Mouse (Mus musculus): Measurements from ENCODE around the gene Pnkd. TPM values are rescaled to one million over a fixed set of nuclear protein-coding genes. Genes with fewer than 3 reads are reported as not detected.

Gene Pnkd
- 75.0 and 85.3 TPM in 2 replicates for polyA plus RNA-seq (2016; fragmentation: Nextera tagmentation; extraction: Ambion mirVana)

- under 1% methylated on average over 56 of the region's 56 CpGs for WGBS
- H3K9ac ChIP-seq (replicated peaks): peak within 1 kb of the TSS; percentile 75
- peak within 1 kb of the TSS; percentile 52; the same call in 1 of the 2 replicates for H3K27ac ChIP-seq (replicated peaks)
- H3K36me3 ChIP-seq: peaks cover 44% of the 10 kb centered on the region
- peak; percentile 97 for ATAC-seq (ENCODE audit: low FRiP score, low read depth)
- H3K9me3 ChIP-seq: no peaks in the 10 kb centered on the region
- no peaks in the 10 kb centered on the region for H3K27me3 ChIP-seq
- peak within 1 kb of the TSS; percentile 85 for H3K4me2 ChIP-seq (replicated peaks)
- peaks cover 23% of the 10 kb centered on the region for H3K4me1 ChIP-seq
- H3K4me3 ChIP-seq: peak within 1 kb of the TSS; percentile 79
These were observed at the start of gene Pnkd, which contains the start of gene Aamp for GRCm38 (mm10) chr1:74284543-74285160. Pnkd (plus strand) TSS chr1:74284930. Aamp (minus strand) TSS chr1:74284738.

- 1% methylated on average over 50 of the region's 55 CpGs for WGBS
- peak; percentile 93 for ATAC-seq (ENCODE audit: low FRiP score, low read depth)
These were observed 48.7 kb upstream of the Pnkd start, which contains the start of gene Arpc2 for GRCm38 (mm10) chr1:74235938-74236589. Arpc2 (plus strand) TSS chr1:74236084.

GRCm38 (mm10) chr1:74236590-74237317, 48.0 kb upstream of the Pnkd start:
- H3K4me1 ChIP-seq: peaks cover 36% of the 10 kb centered on the region
- peaks cover 7% of the 10 kb centered on the region; the same call in 1 of the 2 replicates for H3K27me3 ChIP-seq
- WGBS: 1% methylated on average over 54 of the region's 57 CpGs
- H3K9ac ChIP-seq (replicated peaks): peak overlapping the region; percentile 96
- H3K4me3 ChIP-seq: peak overlapping the region; percentile 99
- ATAC-seq (ENCODE audit: low FRiP score, low read depth): no peak; the same call in none of the 2 replicates
- H3K27ac ChIP-seq (replicated peaks): peak overlapping the region; percentile 87
- peak overlapping the region; percentile 90 for H3K4me2 ChIP-seq (replicated peaks)
- H3K36me3 ChIP-seq: no peaks in the 10 kb centered on the region
- H3K9me3 ChIP-seq: no peaks in the 10 kb centered on the region

More at GRCm38 (mm10) chr1:74235938-74236589, 48.7 kb upstream of the Pnkd start, which contains the start of gene Arpc2:
- peak within 1 kb of the TSS; percentile 90 for H3K4me2 ChIP-seq (replicated peaks)
- H3K9ac ChIP-seq (replicated peaks): peak within 1 kb of the TSS; percentile 96
- peaks cover 7% of the 10 kb centered on the region; the same call in 1 of the 2 replicates for H3K27me3 ChIP-seq
- no peaks in the 10 kb centered on the region for H3K36me3 ChIP-seq
- H3K4me1 ChIP-seq: peaks cover 36% of the 10 kb centered on the region
- peak within 1 kb of the TSS; percentile 99 for H3K4me3 ChIP-seq
- no peaks in the 10 kb centered on the region for H3K9me3 ChIP-seq
- H3K27ac ChIP-seq (replicated peaks): peak within 1 kb of the TSS; percentile 87

GRCm38 (mm10) chr1:74237671-74238070, 47.1 kb upstream of the Pnkd start:
- 43% methylated on average over 5 of the region's 5 CpGs for WGBS
- Histone ChIP-seq H3K9me3 (no peaks in the 10 kb centered on the region), H3K4me2 (replicated peaks) (peak overlapping the region; percentile 90), H3K27ac (replicated peaks) (no peak overlapping the region), H3K9ac (replicated peaks) (peak overlapping the region; percentile 96), H3K4me1 (peaks cover 36% of the 10 kb centered on the region), H3K27me3 (peaks cover 7% of the 10 kb centered on the region; the same call in 1 of the 2 replicates), H3K36me3 (no peaks in the 10 kb centered on the region), H3K4me3 (peak overlapping the region; percentile 99)
- ATAC-seq (ENCODE audit: low FRiP score, low read depth): no peak

- Histone ChIP-seq H3K27me3 (peaks cover 7% of the 10 kb centered on the region; the same call in 1 of the 2 replicates), H3K9ac (replicated peaks) (peak overlapping the region; percentile 96), H3K4me3 (peak overlapping the region; percentile 99), H3K4me1 (peaks cover 36% of the 10 kb centered on the region), H3K36me3 (no peaks in the 10 kb centered on the region), H3K4me2 (replicated peaks) (peak overlapping the region; percentile 90), H3K9me3 (no peaks in the 10 kb centered on the region), H3K27ac (replicated peaks) (no peak overlapping the region)
- ATAC-seq (ENCODE audit: low FRiP score, low read depth): no peak
- WGBS: 81% methylated on average over 1 of the region's 1 CpGs
These were observed 46.6 kb upstream of the Pnkd start for GRCm38 (mm10) chr1:74238136-74238535.

GRCm38 (mm10) chr1:74239162-74239561, 45.6 kb upstream of the Pnkd start:
- 68% methylated on average over 7 of the region's 7 CpGs for WGBS
- peak overlapping the region; percentile 23; the same call in 1 of the 2 replicates for H3K4me2 ChIP-seq (replicated peaks)

GRCm38 (mm10) chr1:74239618-74240017, 45.1 kb upstream of the Pnkd start:
- Histone ChIP-seq H3K27me3 (peaks cover 5% of the 10 kb centered on the region; the same call in 1 of the 2 replicates), H3K4me2 (replicated peaks) (peak overlapping the region; percentile 23; the same call in 1 of the 2 replicates), H3K9me3 (no peaks in the 10 kb centered on the region), H3K36me3 (no peaks in the 10 kb centered on the region), H3K4me1 (peaks cover 36% of the 10 kb centered on the region), H3K9ac (replicated peaks) (no peak overlapping the region), H3K27ac (replicated peaks) (no peak overlapping the region), H3K4me3 (no peak overlapping the region)
- no peak for ATAC-seq (ENCODE audit: low FRiP score, low read depth)
- WGBS: 71% methylated on average over 11 of the region's 11 CpGs

More at GRCm38 (mm10) chr1:74239162-74239561, 45.6 kb upstream of the Pnkd start:
- Histone ChIP-seq H3K9ac (replicated peaks) (no peak overlapping the region), H3K27me3 (peaks cover 7% of the 10 kb centered on the region; the same call in 1 of the 2 replicates), H3K27ac (replicated peaks) (no peak overlapping the region), H3K9me3 (no peaks in the 10 kb centered on the region), H3K36me3 (no peaks in the 10 kb centered on the region), H3K4me3 (no peak overlapping the region), H3K4me1 (peaks cover 36% of the 10 kb centered on the region)
- no peak for ATAC-seq (ENCODE audit: low FRiP score, low read depth)

- Histone ChIP-seq H3K9me3 (no peaks in the 10 kb centered on the region), H3K9ac (replicated peaks) (no peak overlapping the region), H3K4me3 (no peak overlapping the region), H3K4me2 (replicated peaks) (no peak overlapping the region), H3K36me3 (no peaks in the 10 kb centered on the region), H3K4me1 (peaks cover 38% of the 10 kb centered on the region), H3K27ac (replicated peaks) (no peak overlapping the region), H3K27me3 (no peaks in the 10 kb centered on the region)
- WGBS: 85% methylated on average over 6 of the region's 6 CpGs
- no peak for ATAC-seq (ENCODE audit: low FRiP score, low read depth)
These were observed 44.4 kb upstream of the Pnkd start for GRCm38 (mm10) chr1:74240311-74240710.

GRCm38 (mm10) chr1:74240832-74241231, 43.9 kb upstream of the Pnkd start:
- H3K4me2 ChIP-seq (replicated peaks): no peak overlapping the region
- no peak for ATAC-seq (ENCODE audit: low FRiP score, low read depth)
- H3K9ac ChIP-seq (replicated peaks): no peak overlapping the region
- H3K4me1 ChIP-seq: peaks cover 38% of the 10 kb centered on the region
- no peak overlapping the region for H3K27ac ChIP-seq (replicated peaks)
- H3K27me3 ChIP-seq: no peaks in the 10 kb centered on the region
- H3K9me3 ChIP-seq: no peaks in the 10 kb centered on the region
- WGBS: 90% methylated on average over 4 of the region's 4 CpGs
- no peak overlapping the region for H3K4me3 ChIP-seq
- H3K36me3 ChIP-seq: no peaks in the 10 kb centered on the region

- Histone ChIP-seq H3K4me3 (no peak overlapping the region), H3K4me1 (peaks cover 3% of the 10 kb centered on the region; the same call in 1 of the 2 replicates), H3K9me3 (no peaks in the 10 kb centered on the region), H3K4me2 (replicated peaks) (no peak overlapping the region), H3K36me3 (peaks cover 26% of the 10 kb centered on the region), H3K27me3 (no peaks in the 10 kb centered on the region), H3K27ac (replicated peaks) (no peak overlapping the region), H3K9ac (replicated peaks) (no peak overlapping the region)
- ATAC-seq (ENCODE audit: low FRiP score, low read depth): no peak
- WGBS: 88% methylated on average over 2 of the region's 2 CpGs
These were observed 39.2 kb upstream of the Pnkd start for GRCm38 (mm10) chr1:74245525-74245924.

- no peak for ATAC-seq (ENCODE audit: low FRiP score, low read depth)
- Histone ChIP-seq H3K36me3 (peaks cover 56% of the 10 kb centered on the region), H3K9me3 (no peaks in the 10 kb centered on the region), H3K27me3 (no peaks in the 10 kb centered on the region), H3K4me1 (peaks cover 2% of the 10 kb centered on the region; the same call in 1 of the 2 replicates), H3K9ac (replicated peaks) (no peak overlapping the region), H3K27ac (replicated peaks) (no peak overlapping the region), H3K4me2 (replicated peaks) (no peak overlapping the region), H3K4me3 (no peak overlapping the region)
- 81% methylated on average over 1 of the region's 1 CpGs for WGBS
These were observed 35.9 kb upstream of the Pnkd start for GRCm38 (mm10) chr1:74248799-74249198.

Measured in midbrain, embryonic 12.5 days (tissue).